Mouse (Mus musculus) MEL (cell line): ENCODE results near the gene Laptm4a. TPM values are rescaled to one million over a fixed set of nuclear protein-coding genes. Genes with fewer than 3 reads are reported as not detected.

Experiments
- DNase-seq: peaks from one replicate; pipeline ENCODE4 v3.0.0; 2011; ENCODE audit warnings: low read depth, low spot score
- H3K27ac ChIP-seq: 2 replicates; pipeline ENCODE4 v1.5.1; 2012; ENCODE audit warnings: low read depth, mild to moderate bottlenecking, control low read depth, low read length, moderate library complexity; ENCODE audit not compliant: control insufficient read depth
- H3K27me3 ChIP-seq, 2 experiments: fragments of 150-350 bp in 1 of 2; sonication (generic) in 1 of 2; 2 replicates each; pipeline ENCODE4 v1.6.1; 2012; ENCODE audit warnings: low read length in 2 of 2, mild to moderate bottlenecking in 2 of 2, improper control_type of control experiment in 1 of 2, moderate library complexity in 1 of 2; ENCODE audit not compliant: insufficient read depth in 2 of 2, control insufficient read depth in 1 of 2
- H3K36me3 ChIP-seq, 2 experiments: 2 replicates each; pipeline ENCODE4 v1.6.1; 2012 to 2014; ENCODE audit warnings: low read length in 2 of 2, improper control_type of control experiment in 1 of 2, inconsistent platforms in 1 of 2, mild to moderate bottlenecking in 1 of 2; ENCODE audit not compliant: insufficient read depth in 2 of 2, control insufficient read depth in 1 of 2
- H3K4me1 ChIP-seq, 2 experiments: fragments of 150-350 bp in 1 of 2; sonication (generic) in 1 of 2; 2 replicates each; pipeline ENCODE4 v1.6.1; 2012; ENCODE audit warnings: low read length in 2 of 2, improper control_type of control experiment in 1 of 2, mild to moderate bottlenecking in 1 of 2; ENCODE audit not compliant: insufficient read depth in 2 of 2, control insufficient read depth in 1 of 2
- H3K4me3 ChIP-seq, 2 experiments: fragments of 150-350 bp in 1 of 2; sonication (generic) in 1 of 2; 2 replicates each; pipeline ENCODE4 v1.5.1; 2012; ENCODE audit warnings: low read depth in 2 of 2, low read length in 2 of 2, mild to moderate bottlenecking in 2 of 2, moderate library complexity in 2 of 2, control low read depth in 1 of 2, improper control_type of control experiment in 1 of 2; ENCODE audit not compliant: control insufficient read depth in 1 of 2, insufficient read depth in 1 of 2
- H3K79me2 ChIP-seq: 2 replicates; pipeline ENCODE4 v1.6.1; 2012; ENCODE audit warnings: mild to moderate bottlenecking, low read length, moderate library complexity; ENCODE audit not compliant: control insufficient read depth, poor library complexity, insufficient read depth
- H3K9ac ChIP-seq: 2 replicates; pipeline ENCODE4 v1.6.1; 2012; ENCODE audit warnings: low read depth, mild to moderate bottlenecking, control low read depth, low read length, moderate library complexity; ENCODE audit not compliant: control insufficient read depth, poor library complexity, severe bottlenecking
- H3K9me3 ChIP-seq: fragments of 150-350 bp; sonication (generic); replicated peaks from 2 replicates; pipeline ENCODE4 v1.6.1; 2012; ENCODE audit warnings: mild to moderate bottlenecking, low read length, improper control_type of control experiment, moderate library complexity; ENCODE audit not compliant: insufficient read depth
- CHD1 ChIP-seq: IDR thresholded peaks from 2 replicates; pipeline ENCODE4 v1.6.1; 2012; ENCODE audit warnings: low read depth, mild to moderate bottlenecking, inconsistent platforms, low read length, improper control_type of control experiment
- CHD2 ChIP-seq: IDR thresholded peaks from 2 replicates; pipeline ENCODE4 v1.6.1; 2011; ENCODE audit warnings: low read length, improper control_type of control experiment
- E2F4 ChIP-seq: IDR thresholded peaks from 2 replicates; pipeline ENCODE4 v1.6.1; 2011; ENCODE audit warnings: low read depth, low read length, improper control_type of control experiment, borderline replicate concordance
- GABPA ChIP-seq: IDR thresholded peaks from 2 replicates; pipeline ENCODE4 v1.6.1; 2012; ENCODE audit warnings: low read depth, mild to moderate bottlenecking, inconsistent platforms, low read length, improper control_type of control experiment, moderate library complexity
- GATA1 ChIP-seq: IDR thresholded peaks from 2 replicates; pipeline ENCODE4 v1.6.1; 2011; ENCODE audit warnings: low read depth, low read length, improper control_type of control experiment
- HCFC1 ChIP-seq: IDR thresholded peaks from 2 replicates; pipeline ENCODE4 v1.6.1; 2012; ENCODE audit warnings: low read depth, mild to moderate bottlenecking, inconsistent platforms, low read length, improper control_type of control experiment, moderate library complexity
- JUND ChIP-seq: IDR thresholded peaks from 2 replicates; pipeline ENCODE4 v1.6.1; 2011; ENCODE audit warnings: low read depth, mild to moderate bottlenecking, improper control_type of control experiment, low read length
- KAT2A ChIP-seq: conservative IDR thresholded peaks from 2 replicates; pipeline ENCODE4 v1.6.1; 2012; ENCODE audit warnings: low read depth, low read length, improper control_type of control experiment, inconsistent platforms
- MAFK ChIP-seq: IDR thresholded peaks from 2 replicates; pipeline ENCODE4 v1.6.1; 2011; ENCODE audit warnings: low read depth, mild to moderate bottlenecking, low read length, improper control_type of control experiment, borderline replicate concordance
- MAX ChIP-seq: IDR thresholded peaks from 2 replicates; pipeline ENCODE4 v1.6.1; 2011; ENCODE audit warnings: low read length, improper control_type of control experiment
- MXI1 ChIP-seq: IDR thresholded peaks from 2 replicates; pipeline ENCODE4 v1.6.1; 2011; ENCODE audit warnings: mild to moderate bottlenecking, low read depth, low read length, improper control_type of control experiment
- MYB ChIP-seq: IDR thresholded peaks from 2 replicates; pipeline ENCODE4 v1.6.1; 2011; ENCODE audit warnings: mild to moderate bottlenecking, low read depth, low read length, improper control_type of control experiment
- MYC ChIP-seq: IDR thresholded peaks from 2 replicates; pipeline ENCODE4 v1.6.1; 2011; ENCODE audit warnings: low read depth, mild to moderate bottlenecking, low read length, improper control_type of control experiment, moderate library complexity
- RAD21 ChIP-seq: IDR thresholded peaks from 2 replicates; pipeline ENCODE4 v1.6.1; 2011; ENCODE audit warnings: mild to moderate bottlenecking, low read depth, low read length, improper control_type of control experiment
- SMC3 ChIP-seq: IDR thresholded peaks from 2 replicates; pipeline ENCODE4 v1.6.1; 2011; ENCODE audit warnings: low read depth, low read length, improper control_type of control experiment
- TBP ChIP-seq: IDR thresholded peaks from 2 replicates; pipeline ENCODE4 v1.8.0; 2011; ENCODE audit warnings: low read depth, low read length, improper control_type of control experiment
- UBTF ChIP-seq: IDR thresholded peaks from 2 replicates; pipeline ENCODE4 v1.6.1; 2012; ENCODE audit warnings: low read depth, mild to moderate bottlenecking, inconsistent platforms, low read length, improper control_type of control experiment, moderate library complexity, borderline replicate concordance; ENCODE audit not compliant: insufficient read depth
- USF1 ChIP-seq: IDR thresholded peaks from 2 replicates; pipeline ENCODE4 v1.6.1; 2014; ENCODE audit warnings: low read depth, mild to moderate bottlenecking, inconsistent platforms, low read length, improper control_type of control experiment, moderate library complexity
- ZKSCAN1 ChIP-seq: IDR thresholded peaks from 2 replicates; pipeline ENCODE4 v1.6.1; 2012; ENCODE audit warnings: low read depth, mild to moderate bottlenecking, inconsistent platforms, low read length, improper control_type of control experiment, moderate library complexity
- ZMIZ1 ChIP-seq: IDR thresholded peaks from 2 replicates; pipeline ENCODE4 v1.6.1; 2012; ENCODE audit warnings: low read depth, mild to moderate bottlenecking, inconsistent platforms, low read length, improper control_type of control experiment, moderate library complexity
- polyA plus RNA-seq, 2 experiments: library from polyadenylated mRNA; stranded (reverse) in 1 of 2; unstranded in 1 of 2; fragments of >175 nt in 1 of 2; fragments of >200 nt in 1 of 2; gene quantifications; 2 replicates each; pipeline versions ENCODE4 v1.2.1 to v1.2.4; 2012; ENCODE audit warnings: low replicate concordance in 2 of 2, low read depth in 1 of 2; ENCODE audit not compliant: insufficient read length in 2 of 2, insufficient read depth in 1 of 2, missing spikeins in 1 of 2
- total RNA-seq: library from RNA; depleted of rRNA; stranded (reverse); fragments of 300-350 nt; gene quantifications from 2 replicates; pipeline ENCODE4 v1.2.3, GENCODE M21; 2012

The Laptm4a gene
- total and polyA plus RNA-seq, 3 experiments, result 49.0 to 49.7 TPM; not detected in 1

DNA sequence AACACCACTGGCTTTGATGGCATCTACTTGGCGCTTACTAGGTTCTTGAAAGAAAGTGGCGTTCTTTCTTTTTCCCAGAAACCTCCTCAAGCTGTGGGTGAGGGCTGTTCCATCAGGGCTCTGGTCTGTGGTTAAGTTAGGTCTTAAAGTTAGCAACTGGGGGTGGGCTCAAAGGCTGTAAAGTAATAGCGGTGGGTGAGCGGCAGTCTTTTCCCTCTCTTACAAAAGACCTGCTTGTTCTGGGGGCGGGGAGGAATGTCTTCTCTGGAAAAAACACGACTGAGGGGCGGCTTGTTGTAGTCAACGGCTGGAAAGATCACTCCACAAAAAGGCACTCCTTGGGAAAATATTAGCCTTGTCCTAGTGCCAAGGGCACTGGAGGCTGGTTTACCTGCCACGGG is 32.7 kb downstream of the Laptm4a start:
- no peak for DNase-seq
- Histone ChIP-seq H3K9me3 (no peaks in the 10 kb centered on the region), H3K27ac (no peak overlapping the region), H3K27me3 (no peaks in the 10 kb centered on the region; a peak in 1 of 4 replicates), H3K4me1 (no peaks in the 10 kb centered on the region), H3K4me3 (no peak overlapping the region), H3K9ac (no peak overlapping the region), H3K79me2 (no peaks in the 10 kb centered on the region), H3K36me3 (no peaks in the 10 kb centered on the region)
- TF ChIP-seq HCFC1, result no peak
- no peak for TF ChIP-seq MYC
- TF ChIP-seq KAT2A, result no peak
- no peak for TF ChIP-seq MXI1
- TF ChIP-seq TBP, result no peak
- no peak for TF ChIP-seq JUND
- no peak for TF ChIP-seq MAFK

GRCm38 (mm10) chr12:8961607-8962316 is 40.3 kb downstream of the Laptm4a start:
- Histone ChIP-seq H3K36me3 (no peaks in the 10 kb centered on the region), H3K79me2 (no peaks in the 10 kb centered on the region), H3K9ac (no peak overlapping the region)
- TF ChIP-seq UBTF (no peak), CHD1 (no peak), MAX (no peak), SMC3 (no peak), E2F4 (no peak), ZKSCAN1 (no peak), GABPA (no peak), CHD2 (no peak), RAD21 (no peak), MYB (no peak), USF1 (no peak), MAFK (no peak), GATA1 (no peak), ZMIZ1 (no peak)
- TF ChIP-seq, all 39 proteins: peak for 0
- no peak overlapping the region for H3K4me3 ChIP-seq
- no peak overlapping the region for H3K27ac ChIP-seq
- no peaks in the 10 kb centered on the region for H3K9me3 ChIP-seq
- no peaks in the 10 kb centered on the region for H3K4me1 ChIP-seq
- no peaks in the 10 kb centered on the region for H3K27me3 ChIP-seq
- DNase-seq, result no peak
